Mouse (Mus musculus): Measurements from ENCODE around the gene Krt2. TPM values are rescaled to one million over a fixed set of nuclear protein-coding genes. Genes with fewer than 3 reads are reported as not detected.

The Krt2 gene
- polyA plus RNA-seq (2016; fragmentation: Nextera tagmentation; extraction: Ambion mirVana): not detected in 2 replicates

DNA sequence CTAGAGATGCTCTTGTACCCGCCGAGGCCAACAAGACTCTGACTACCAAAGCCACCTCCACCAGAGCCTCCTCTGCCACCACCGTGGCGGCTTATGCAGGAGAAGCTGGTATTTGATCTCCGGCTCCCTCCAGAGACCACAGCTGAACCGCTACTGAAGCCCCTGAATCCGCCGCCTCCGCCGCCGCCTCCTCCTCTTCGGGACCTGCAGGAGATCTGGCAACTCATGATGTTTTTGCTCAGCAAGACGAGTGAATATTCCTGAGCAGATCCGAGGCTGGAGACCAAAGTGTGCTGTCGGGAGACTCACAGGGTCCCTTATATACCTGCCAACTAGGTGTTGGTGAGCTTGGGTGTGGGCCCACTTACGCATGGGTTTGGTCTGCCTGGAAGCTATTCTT is at the start of gene Krt2:
Gene Krt2 (minus strand): TSS at position 295 of the 400 bp plus-strand sequence.
- WGBS: 87% methylated on average over 16 of the region's 16 CpGs
- Histone ChIP-seq H3K4me1 (peaks cover 5% of the 10 kb centered on the region; the same call in 1 of the 2 replicates), H3K27ac (no peak within 1 kb of the TSS), H3K9me3 (no peaks in the 10 kb centered on the region), H3K4me3 (no peak within 1 kb of the TSS), H3K36me3 (replicated peaks) (no peaks in the 10 kb centered on the region), H3K27me3 (ENCODE audit: poor library complexity, severe bottlenecking) (no peaks in the 10 kb centered on the region)
- DNase-seq (ENCODE audit: extremely low spot score, low spot score): no peak

DNA sequence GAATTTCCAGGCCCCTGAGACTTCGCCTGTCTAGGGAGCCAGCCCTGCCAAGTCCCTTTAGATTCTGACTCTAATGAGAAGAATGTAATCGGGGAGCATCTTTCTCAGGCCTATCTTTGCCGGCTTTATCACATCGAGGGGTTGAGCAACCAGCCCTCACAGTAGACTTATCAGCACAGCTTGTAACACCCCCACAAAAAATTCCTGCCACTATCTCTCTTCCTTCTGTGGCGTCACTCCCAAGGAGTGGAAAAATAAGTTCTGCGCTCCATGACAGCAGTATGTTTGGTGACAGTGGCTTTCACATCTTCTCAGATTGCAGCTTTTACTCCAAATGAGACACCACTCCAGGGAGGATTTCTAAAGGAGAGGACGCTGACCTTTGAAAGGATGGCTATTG is 48.8 kb upstream of the Krt2 start:
- H3K27ac ChIP-seq: no peak overlapping the region
- no peak for DNase-seq (ENCODE audit: extremely low spot score, low spot score)
- peaks cover 8% of the 10 kb centered on the region for H3K27me3 ChIP-seq (ENCODE audit: poor library complexity, severe bottlenecking)
- peaks cover 4% of the 10 kb centered on the region; the same call in 1 of the 2 replicates for H3K4me1 ChIP-seq
- H3K4me3 ChIP-seq: no peak overlapping the region
- no peaks in the 10 kb centered on the region for H3K9me3 ChIP-seq
- WGBS: 88% methylated on average over 7 of the region's 7 CpGs
- H3K36me3 ChIP-seq (replicated peaks): no peaks in the 10 kb centered on the region

DNA sequence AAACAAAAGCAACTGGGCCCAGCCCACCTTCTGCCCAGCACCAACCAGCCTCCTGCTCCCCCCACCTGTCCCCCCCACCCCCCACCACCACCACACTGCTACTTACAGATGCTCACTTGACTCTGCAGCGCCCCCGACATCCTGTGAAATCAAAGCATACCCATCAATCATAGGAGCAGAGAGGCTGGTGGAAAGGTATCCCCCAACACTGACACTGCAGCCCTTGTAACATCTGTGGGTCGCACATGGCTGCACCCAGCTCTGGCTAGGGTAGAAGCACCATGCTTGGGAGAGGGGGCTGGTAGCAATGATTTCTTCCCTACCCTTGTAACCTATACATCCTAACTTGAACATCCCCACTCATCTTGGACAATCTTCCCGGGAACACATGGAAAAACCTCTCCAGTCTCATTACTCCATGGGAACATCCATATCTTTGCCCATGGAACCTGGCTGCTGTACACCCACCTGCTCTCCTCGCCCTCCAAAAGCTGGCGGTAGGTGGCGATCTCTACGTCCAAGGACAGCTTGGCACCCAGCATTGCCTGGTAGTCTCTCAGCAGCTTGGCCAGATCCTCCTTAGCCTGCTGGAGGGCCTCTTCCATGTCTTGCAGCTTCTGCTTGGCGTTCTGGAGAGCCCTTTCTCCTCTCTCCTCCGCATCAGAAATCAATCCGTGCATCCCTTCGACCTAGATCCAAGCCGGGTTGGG is 42.6 kb upstream of the Krt2 start:
- DNase-seq (ENCODE audit: extremely low spot score, low spot score): no peak
- Histone ChIP-seq H3K9me3 (no peaks in the 10 kb centered on the region), H3K27me3 (ENCODE audit: poor library complexity, severe bottlenecking) (peaks cover 70% of the 10 kb centered on the region), H3K4me3 (peak overlapping the region; percentile 58), H3K27ac (no peak overlapping the region), H3K36me3 (replicated peaks) (no peaks in the 10 kb centered on the region), H3K4me1 (peaks cover 20% of the 10 kb centered on the region)
- 57% methylated on average over 13 of the region's 13 CpGs for WGBS

DNA sequence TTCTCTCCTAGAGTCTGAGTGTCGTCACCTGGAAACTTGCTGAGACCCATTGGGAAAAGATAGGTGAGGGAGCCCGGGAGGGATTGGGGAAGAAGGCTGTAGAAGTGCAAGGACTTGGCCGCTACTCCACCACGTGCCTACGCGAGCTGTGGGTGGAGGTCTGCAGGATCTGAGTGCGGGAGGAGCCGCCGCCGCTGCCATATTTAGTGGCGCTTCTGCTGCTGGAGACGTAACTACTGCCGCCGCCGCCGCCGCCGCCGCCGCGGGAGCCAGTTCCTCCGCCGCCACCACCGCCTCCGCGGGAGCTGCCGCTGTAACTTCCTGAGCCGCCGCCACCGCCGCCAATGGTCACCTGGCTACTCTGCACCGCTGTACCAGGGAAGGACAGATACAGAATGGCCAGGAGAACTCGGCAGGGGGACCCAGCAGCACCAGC is 41.8 kb upstream of the Krt2 start:
- Histone ChIP-seq H3K4me3 (peak overlapping the region; percentile 58), H3K36me3 (replicated peaks) (no peaks in the 10 kb centered on the region), H3K4me1 (peaks cover 27% of the 10 kb centered on the region), H3K27me3 (ENCODE audit: poor library complexity, severe bottlenecking) (peaks cover 78% of the 10 kb centered on the region), H3K27ac (peak overlapping the region; percentile 73), H3K9me3 (no peaks in the 10 kb centered on the region)
- under 1% methylated on average over 33 of the region's 33 CpGs for WGBS
- peak; percentile 67 for DNase-seq (ENCODE audit: extremely low spot score, low spot score)

- peak; percentile 20 for DNase-seq (ENCODE audit: extremely low spot score, low spot score)
- Histone ChIP-seq H3K36me3 (replicated peaks) (no peaks in the 10 kb centered on the region), H3K9me3 (no peaks in the 10 kb centered on the region), H3K27ac (no peak overlapping the region), H3K4me3 (peak overlapping the region; percentile 58), H3K4me1 (peaks cover 36% of the 10 kb centered on the region), H3K27me3 (ENCODE audit: poor library complexity, severe bottlenecking) (peaks cover 86% of the 10 kb centered on the region)
- WGBS: 6% methylated on average over 11 of the region's 11 CpGs
Observed at GRCm38 (mm10) chr15:101858673-101859425, 40.9 kb upstream of the Krt2 start.

GRCm38 (mm10) chr15:101856696-101857095 is 38.7 kb upstream of the Krt2 start:
- Histone ChIP-seq H3K9me3 (no peaks in the 10 kb centered on the region), H3K27ac (no peak overlapping the region), H3K4me1 (peaks cover 53% of the 10 kb centered on the region), H3K36me3 (replicated peaks) (no peaks in the 10 kb centered on the region), H3K4me3 (no peak overlapping the region), H3K27me3 (ENCODE audit: poor library complexity, severe bottlenecking) (peaks cover 97% of the 10 kb centered on the region)
- DNase-seq (ENCODE audit: extremely low spot score, low spot score): no peak
- WGBS: 65% methylated on average over 5 of the region's 5 CpGs

GRCm38 (mm10) chr15:101855732-101856131 is 37.8 kb upstream of the Krt2 start:
- peaks cover 95% of the 10 kb centered on the region for H3K27me3 ChIP-seq (ENCODE audit: poor library complexity, severe bottlenecking)

GRCm38 (mm10) chr15:101854294-101854693 is 36.3 kb upstream of the Krt2 start:
- no peak for DNase-seq (ENCODE audit: extremely low spot score, low spot score)
- Histone ChIP-seq H3K27ac (0 out of 2 replicates have a peak overlapping the region, but pooled peaks have one; percentile 58), H3K4me3 (no peak overlapping the region), H3K27me3 (ENCODE audit: poor library complexity, severe bottlenecking) (peaks cover 87% of the 10 kb centered on the region), H3K4me1 (peaks cover 40% of the 10 kb centered on the region), H3K36me3 (replicated peaks) (no peaks in the 10 kb centered on the region), H3K9me3 (no peaks in the 10 kb centered on the region)
- 12% methylated on average over 5 of the region's 5 CpGs for WGBS

More at GRCm38 (mm10) chr15:101855732-101856131, 37.8 kb upstream of the Krt2 start:
- peaks cover 53% of the 10 kb centered on the region for H3K4me1 ChIP-seq
- no peak overlapping the region for H3K4me3 ChIP-seq
- no peak overlapping the region for H3K27ac ChIP-seq
- no peaks in the 10 kb centered on the region for H3K36me3 ChIP-seq (replicated peaks)
- no peaks in the 10 kb centered on the region for H3K9me3 ChIP-seq
- 79% methylated on average over 3 of the region's 3 CpGs for whole genome bisulfite sequencing
- no peak for DNase-seq (ENCODE audit: extremely low spot score, low spot score)

DNA sequence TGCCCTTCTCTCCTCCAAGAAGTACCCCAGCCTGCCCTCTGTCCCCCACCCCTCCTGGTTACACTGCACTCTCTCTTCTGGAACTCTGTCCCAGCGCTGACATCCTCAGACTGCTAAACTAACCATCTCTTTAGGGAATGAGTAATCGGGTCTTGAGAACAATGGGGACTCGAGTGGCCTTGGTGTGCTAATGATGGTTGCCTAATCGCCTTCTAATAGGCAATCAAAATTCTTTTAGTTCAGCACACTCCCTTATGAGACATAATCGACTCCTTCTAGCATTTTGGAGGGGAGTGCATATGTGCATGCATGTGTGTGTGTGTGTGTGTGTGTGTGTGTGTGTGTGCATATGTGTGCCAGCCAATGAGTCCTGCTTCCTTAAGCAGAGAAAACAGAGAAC is 34.6 kb upstream of the Krt2 start:
- peaks cover 78% of the 10 kb centered on the region for H3K27me3 ChIP-seq (ENCODE audit: poor library complexity, severe bottlenecking)
- WGBS: 21% methylated on average over 5 of the region's 5 CpGs

GRCm38 (mm10) chr15:101850694-101851093 is 32.7 kb upstream of the Krt2 start, which contains the start of gene Krt1:
TSS of gene Krt1 (minus strand) at chr15:101850794.
- no peak for DNase-seq (ENCODE audit: extremely low spot score, low spot score)
- 85% methylated on average over 6 of the region's 6 CpGs for WGBS
- Histone ChIP-seq H3K36me3 (replicated peaks) (no peaks in the 10 kb centered on the region), H3K4me3 (no peak within 1 kb of the TSS), H3K27ac (no peak within 1 kb of the TSS), H3K27me3 (ENCODE audit: poor library complexity, severe bottlenecking) (peaks cover 76% of the 10 kb centered on the region), H3K4me1 (peaks cover 40% of the 10 kb centered on the region), H3K9me3 (no peaks in the 10 kb centered on the region)

More for the DNA sequence above, 34.6 kb upstream of the Krt2 start:
- no peak for DNase-seq (ENCODE audit: extremely low spot score, low spot score)
- H3K36me3 ChIP-seq (replicated peaks): no peaks in the 10 kb centered on the region
- no peaks in the 10 kb centered on the region for H3K9me3 ChIP-seq
- no peak overlapping the region for H3K27ac ChIP-seq
- peaks cover 32% of the 10 kb centered on the region for H3K4me1 ChIP-seq
- no peak overlapping the region for H3K4me3 ChIP-seq

- H3K4me1 ChIP-seq: peaks cover 16% of the 10 kb centered on the region
- H3K9me3 ChIP-seq: no peaks in the 10 kb centered on the region
- H3K27ac ChIP-seq: peak overlapping the region; percentile 87
- under 1% methylated on average over 36 of the region's 37 CpGs for WGBS
- H3K36me3 ChIP-seq (replicated peaks): no peaks in the 10 kb centered on the region
- DNase-seq (ENCODE audit: extremely low spot score, low spot score): peak; percentile 64
- H3K4me3 ChIP-seq: peak overlapping the region; percentile 62
- H3K27me3 ChIP-seq (ENCODE audit: poor library complexity, severe bottlenecking): peaks cover 58% of the 10 kb centered on the region
Observed at GRCm38 (mm10) chr15:101845971-101846403, 28.0 kb upstream of the Krt2 start.

GRCm38 (mm10) chr15:101843192-101843591 is 25.2 kb upstream of the Krt2 start:
- WGBS: 71% methylated on average over 9 of the region's 9 CpGs

More at GRCm38 (mm10) chr15:101843192-101843591, 25.2 kb upstream of the Krt2 start:
- Histone ChIP-seq H3K27me3 (ENCODE audit: poor library complexity, severe bottlenecking) (peaks cover 49% of the 10 kb centered on the region), H3K9me3 (no peaks in the 10 kb centered on the region), H3K27ac (no peak overlapping the region), H3K36me3 (replicated peaks) (no peaks in the 10 kb centered on the region), H3K4me3 (no peak overlapping the region), H3K4me1 (peaks cover 16% of the 10 kb centered on the region)
- no peak for DNase-seq (ENCODE audit: extremely low spot score, low spot score)
